Mouse (Mus musculus) kidney, postnatal 36 days (tissue): ENCODE measurements at regions not wholly inside any gene's neighbourhood (a gene's known extent, or its start where the extent isn't known, plus 50 kb on each side); places are given as distances from the start of the nearest gene placed in this dataset.

Experiments
- DNase-seq, 2 experiments: peaks; one replicate each; pipeline ENCODE4 v3.0.0; 2021 to 2022; ENCODE audit warnings: mixed read lengths in 2 of 2

DNA sequence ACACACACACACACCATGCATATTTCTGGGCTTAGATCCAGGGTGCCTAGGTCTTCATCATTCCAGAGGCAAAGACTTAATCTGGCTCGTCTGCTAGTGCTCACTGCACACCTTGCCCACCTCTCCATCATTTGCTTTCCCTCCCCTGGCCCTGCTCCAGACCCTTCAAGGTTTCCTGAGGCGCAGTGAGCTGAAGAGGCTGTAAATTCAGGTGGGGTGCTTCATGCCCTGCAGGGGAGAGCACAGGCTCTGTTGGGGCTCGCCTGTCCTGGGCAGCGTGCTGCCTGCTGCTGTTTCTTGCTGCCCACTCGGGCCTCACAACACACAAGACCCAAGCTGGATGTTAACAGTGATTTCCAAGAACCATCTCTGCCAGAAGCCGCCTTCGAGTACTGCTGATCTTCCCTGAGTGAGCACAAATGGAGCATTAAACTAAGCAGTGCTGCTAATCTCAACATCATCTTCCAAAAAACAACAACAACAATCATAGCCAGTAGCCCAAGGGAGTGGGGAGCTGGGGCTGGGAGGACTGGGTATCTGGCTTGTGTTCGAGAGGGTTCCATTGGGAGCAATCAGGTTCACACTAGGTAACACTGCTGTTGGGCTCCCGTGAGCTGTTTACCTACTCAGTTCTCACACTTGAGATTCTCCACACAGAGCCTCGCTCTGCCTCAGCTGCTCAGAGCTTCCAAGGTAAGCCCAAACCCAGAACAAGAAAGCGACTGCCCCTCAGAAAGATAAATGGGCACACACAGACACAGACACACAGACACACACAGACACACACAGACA is 181.1 kb downstream of the Wdr11 start:
- no peak for DNase-seq

GRCm38 (mm10) chr7:129774261-129774861 is 182.7 kb downstream of the Wdr11 start:
- no peak for DNase-seq

GRCm38 (mm10) chr7:129775189-129775588 is 183.5 kb downstream of the Wdr11 start:
- DNase-seq: no peak

- no peak for DNase-seq
Measured at GRCm38 (mm10) chr7:129778842-129779421, 187.3 kb downstream of the Wdr11 start.

- no peak for DNase-seq
Measured at GRCm38 (mm10) chr7:129779939-129780338, 188.3 kb downstream of the Wdr11 start.

DNA sequence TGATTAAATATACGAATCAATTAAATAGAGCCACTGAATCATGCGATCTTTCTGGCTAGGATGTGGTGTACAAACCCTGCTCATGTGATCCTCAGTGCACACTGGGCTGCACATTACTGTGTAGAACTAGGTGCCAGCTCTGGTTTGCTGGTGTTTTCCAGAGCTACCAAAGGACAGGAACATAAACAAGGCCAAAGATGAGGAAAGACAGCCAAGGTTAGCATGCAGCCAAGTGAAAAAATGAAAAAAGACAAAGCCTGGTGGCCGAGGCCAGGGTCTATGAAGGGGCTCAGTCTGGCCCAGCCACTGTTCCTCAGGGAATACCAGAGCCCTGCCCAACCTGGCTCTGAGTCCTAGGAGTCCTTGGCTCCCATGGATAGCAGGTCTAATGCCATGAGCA is 190.1 kb downstream of the Wdr11 start:
- no peak for DNase-seq

DNA sequence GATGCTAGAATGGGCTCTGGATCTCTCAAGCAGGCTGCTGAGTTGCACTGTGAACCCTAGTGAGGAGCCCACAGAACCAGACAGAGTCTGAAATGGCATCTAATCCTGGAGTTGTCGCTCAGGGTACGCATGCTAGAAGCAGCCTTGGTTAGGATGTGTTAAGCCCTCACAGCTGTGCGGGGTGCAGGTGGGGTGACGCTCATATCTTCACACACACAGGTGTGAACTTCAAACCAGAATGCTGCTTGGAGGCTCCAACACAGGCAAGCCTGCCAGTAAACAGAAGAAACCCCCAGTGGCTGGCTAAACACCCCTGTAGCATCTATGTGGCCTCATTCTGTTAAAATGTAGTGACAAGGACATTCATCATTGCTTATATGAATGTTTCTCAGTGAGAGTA is 193.3 kb downstream of the Wdr11 start:
- no peak for DNase-seq

DNA sequence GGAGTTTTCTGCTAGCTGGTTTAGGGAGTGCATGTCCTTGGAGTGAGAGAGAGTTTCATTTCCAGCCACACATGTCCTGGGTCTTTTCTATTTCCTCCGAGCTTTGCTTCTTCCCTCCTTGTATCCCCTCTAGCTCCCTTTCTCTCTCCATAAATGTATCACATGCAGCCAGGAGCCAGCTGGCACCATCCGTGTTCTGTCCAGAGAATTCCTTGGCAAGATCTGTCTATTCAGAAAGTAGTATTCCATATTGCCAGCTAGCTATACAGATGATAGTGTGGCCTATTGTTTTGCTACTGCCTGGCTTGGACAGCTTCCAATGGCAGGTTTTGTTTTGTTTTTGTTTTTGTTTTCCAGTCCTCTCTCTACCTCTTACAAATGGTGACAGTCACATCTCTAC is 195.3 kb downstream of the Wdr11 start:
- DNase-seq: no peak

- no peak for DNase-seq
Measured at GRCm38 (mm10) chr7:129787736-129788135, 196.1 kb downstream of the Wdr11 start.

- DNase-seq: no peak
Measured at GRCm38 (mm10) chr7:129789461-129789860, 197.8 kb downstream of the Wdr11 start.

DNA sequence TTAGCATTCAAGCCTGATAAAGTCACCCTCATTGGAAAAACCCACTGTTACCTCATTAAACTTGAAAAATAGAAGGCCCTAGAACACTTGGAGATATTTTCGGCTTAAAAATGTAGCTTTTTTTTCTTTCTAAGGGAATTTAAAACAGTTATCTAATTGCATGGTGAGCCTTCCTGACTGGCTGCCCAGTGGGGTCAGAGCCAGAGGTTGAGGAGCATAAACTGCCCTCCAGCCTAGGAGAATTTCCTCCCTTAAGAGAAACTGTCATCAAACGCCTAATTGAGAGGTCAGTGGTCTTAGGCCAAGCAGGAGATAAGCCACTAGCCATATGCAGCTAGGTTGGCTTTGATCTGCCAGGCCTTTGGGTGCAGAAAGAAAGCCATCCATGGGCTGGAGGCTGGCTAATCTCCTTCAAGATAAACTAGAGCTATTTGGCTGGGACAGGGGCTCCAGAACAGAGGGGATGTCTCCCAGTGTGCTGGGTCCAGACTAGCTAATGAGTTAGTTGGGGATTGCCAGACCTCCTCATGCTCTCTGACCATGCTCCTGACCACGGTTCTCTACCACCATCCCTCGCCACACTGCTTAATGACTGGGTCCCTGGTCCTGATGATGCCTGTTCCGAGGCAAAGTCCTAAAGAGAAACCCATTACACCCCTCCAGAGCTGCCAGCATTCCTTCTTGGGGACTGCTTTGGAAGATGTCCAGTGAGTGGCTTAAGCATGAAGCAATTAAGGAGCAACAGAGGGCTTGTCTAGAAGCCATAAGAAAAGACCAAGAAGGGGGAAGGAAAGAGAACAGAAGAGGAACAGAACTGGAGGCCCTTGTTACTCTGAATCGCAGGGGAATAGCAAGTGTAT is 199.2 kb downstream of the Wdr11 start:
- DNase-seq: peak; percentile 4 to 25

DNA sequence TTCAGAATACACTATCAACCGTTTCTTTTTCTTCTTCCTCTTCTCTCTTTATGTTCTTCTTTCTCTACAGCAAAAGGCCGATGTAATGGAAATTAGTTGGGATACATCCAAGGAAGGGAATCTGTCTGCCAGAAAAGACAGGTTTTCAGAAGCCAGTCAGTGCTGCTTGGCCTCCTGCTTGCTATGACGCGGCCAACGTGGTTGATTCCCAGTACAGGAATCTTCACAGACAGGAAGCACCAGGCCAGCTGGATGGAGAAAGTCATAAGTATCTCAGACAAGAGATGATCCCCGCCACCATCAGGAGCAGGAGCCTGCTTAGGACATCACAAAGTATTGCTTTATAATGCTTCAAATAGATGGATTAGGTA is 199.8 kb downstream of the Wdr11 start:
- no peak for DNase-seq

GRCm38 (mm10) chr7:129793733-129794132 is 202.1 kb downstream of the Wdr11 start:
- no peak for DNase-seq

GRCm38 (mm10) chr7:129794276-129794675 is 202.6 kb downstream of the Wdr11 start:
- peak in 1 of 2 experiments; percentile 15 for DNase-seq

DNA sequence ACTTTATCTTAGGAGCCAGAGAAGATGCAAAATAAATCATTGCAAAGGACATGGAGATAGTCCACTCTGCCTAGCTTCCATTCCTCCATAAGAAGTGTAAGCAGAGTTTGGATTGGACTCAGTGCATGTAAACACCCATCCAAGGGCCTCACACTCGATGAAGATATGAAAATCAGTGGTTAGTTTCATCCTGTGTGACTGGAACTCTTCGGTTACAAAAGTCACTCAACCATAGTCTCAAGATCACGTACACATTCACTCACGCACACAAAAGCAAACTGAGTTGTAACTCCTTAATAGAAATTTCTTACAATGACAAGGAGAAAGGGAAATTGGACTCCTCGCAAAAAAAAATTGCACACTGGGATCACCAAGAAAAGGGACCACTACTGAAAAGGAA is 206.9 kb downstream of the Wdr11 start:
- DNase-seq: no peak

DNA sequence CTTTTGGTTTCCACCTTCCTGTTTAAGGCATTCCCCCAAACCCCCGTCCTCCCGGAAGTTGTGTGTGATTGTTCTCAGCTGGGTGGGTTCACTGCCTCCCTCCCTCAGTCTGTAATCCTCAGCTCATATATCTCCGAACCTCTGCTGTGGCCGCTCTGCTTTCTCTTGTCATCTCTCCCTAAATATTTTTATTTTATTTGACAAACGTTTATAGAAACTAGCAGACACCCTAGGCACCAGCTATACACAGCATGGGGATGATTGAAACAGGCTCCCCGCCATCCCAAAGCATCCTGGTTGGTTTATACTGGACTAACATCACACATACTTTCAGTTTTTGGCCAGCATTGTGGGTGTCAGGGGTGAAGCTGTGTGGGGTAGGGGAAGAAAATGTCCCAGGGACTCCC is 208.8 kb downstream of the Wdr11 start:
- no peak for DNase-seq

- peak in 1 of 2 experiments; percentile 8 for DNase-seq
Measured at GRCm38 (mm10) chr7:129801431-129801847, 209.8 kb downstream of the Wdr11 start.

- no peak for DNase-seq
Measured at GRCm38 (mm10) chr7:129802168-129802567, 210.5 kb downstream of the Wdr11 start.

GRCm38 (mm10) chr7:129805340-129805739 is 213.7 kb downstream of the Wdr11 start:
- no peak for DNase-seq

DNA sequence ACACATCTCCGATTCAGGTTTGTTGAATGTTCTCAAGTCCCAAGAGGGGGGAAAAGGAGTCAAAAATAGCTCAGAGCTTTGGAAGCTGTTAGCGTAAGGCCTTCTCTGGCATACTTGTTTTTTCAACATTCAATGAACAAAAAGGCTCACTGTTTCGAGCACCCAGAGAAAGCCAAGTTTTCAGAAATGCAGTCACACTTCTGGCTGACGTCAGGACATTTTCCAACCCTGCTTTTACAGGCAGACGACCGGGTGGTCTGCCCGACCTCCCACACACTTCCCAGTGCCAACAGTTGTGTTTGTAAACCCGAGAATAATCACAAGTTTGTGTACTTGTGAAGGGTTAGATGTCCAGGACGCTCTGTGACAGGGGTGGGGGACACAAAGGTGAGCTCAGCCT is 218.5 kb downstream of the Wdr11 start:
- DNase-seq: no peak

GRCm38 (mm10) chr7:129810565-129810964 is 218.9 kb downstream of the Wdr11 start:
- DNase-seq: no peak

DNA sequence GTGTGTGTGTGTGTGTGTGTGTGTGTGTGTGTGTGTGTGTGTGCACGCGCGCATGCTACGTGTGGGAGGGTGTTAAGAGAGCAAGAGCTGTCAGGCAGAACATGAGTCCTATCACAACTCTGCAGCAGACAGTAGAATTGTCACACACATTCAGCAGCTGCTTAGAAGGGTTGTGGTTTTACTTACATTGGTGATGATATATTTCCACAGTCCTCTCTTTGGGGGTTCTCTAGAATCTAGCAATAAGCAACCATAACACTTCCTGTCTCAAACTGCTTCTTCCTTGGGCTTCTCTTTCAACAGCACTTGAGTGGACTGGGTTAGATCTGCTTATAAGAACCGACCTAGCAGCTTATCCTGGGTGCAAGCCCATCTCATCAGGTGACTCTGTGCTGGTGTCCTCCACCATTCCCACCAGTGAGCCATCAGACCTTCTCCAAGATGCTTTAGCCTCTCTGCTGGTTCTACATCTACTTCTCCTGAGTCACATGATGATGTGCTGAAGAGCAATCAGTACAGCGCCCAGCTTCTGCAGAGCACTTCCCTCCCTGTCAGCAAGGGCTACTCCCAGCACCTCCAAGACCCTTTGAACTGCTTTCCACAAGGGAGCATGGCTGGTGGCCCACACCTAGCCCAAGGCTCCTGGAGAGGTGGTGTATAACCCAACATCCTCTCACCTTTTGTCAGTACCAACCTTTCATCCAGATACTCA is 222.6 kb downstream of the Wdr11 start:
- no peak for DNase-seq

DNA sequence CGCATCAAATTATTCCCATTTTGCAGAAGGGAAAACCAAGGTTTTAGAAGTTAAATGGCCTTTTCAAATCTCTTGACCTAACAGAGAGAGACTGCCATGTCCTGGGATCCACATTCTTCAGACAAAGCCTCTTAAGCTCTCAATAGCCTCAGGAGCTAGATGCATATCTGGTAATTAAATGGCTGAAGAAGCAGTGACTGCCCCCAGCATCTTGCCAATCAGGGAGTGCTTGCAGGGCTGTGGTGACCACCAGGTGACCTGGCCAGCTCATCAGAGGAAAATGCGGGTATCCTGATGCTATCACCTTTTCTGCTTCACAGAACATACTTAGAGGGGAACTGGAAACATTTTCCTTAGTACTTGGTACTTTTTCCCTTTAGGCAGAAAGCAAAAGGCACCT is 227.2 kb downstream of the Wdr11 start:
- no peak for DNase-seq
